Mouse (Mus musculus) heart, adult 10 weeks (tissue): ENCODE data around the gene Hsd3b4. TPM values are rescaled to one million over a fixed set of nuclear protein-coding genes. Genes with fewer than 3 reads are reported as not detected.

Experiments
- polyA plus RNA-seq: library from polyadenylated mRNA; stranded (reverse); fragments of 350-450 nt; fragmentation: Illumina TruSeq; extraction: RNeasy Lipid Tissue Mini Kit (QIAGEN cat#74804); gene quantifications from one replicate; pipeline ENCODE4 v1.2.3, GENCODE M21; 2014; ENCODE audit warnings: low read depth, low replicate concordance

The Hsd3b4 gene
- not detected for polyA plus RNA-seq

DNA sequence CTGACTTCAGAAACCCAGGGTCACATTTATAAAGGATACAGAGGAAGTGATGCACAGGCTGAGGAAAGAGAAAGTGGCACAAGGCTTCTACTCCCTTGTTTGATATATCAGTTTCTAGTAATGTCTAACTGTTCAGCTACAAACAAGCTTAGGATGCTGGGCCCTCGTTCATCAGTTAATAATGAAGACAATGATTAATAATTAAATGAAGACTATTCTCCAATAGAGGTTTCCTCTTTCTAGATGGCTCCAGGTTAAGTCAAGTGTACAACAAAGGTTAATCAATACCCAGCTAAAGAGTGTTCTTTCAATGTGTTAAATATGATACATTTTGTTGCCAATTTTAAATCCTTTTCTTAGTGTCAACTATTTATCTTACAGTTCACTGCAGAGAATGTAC lies at the start of gene Hsd3b4:
Gene Hsd3b4 (minus strand): TSS at position 101 of the 400 bp plus-strand sequence.

DNA sequence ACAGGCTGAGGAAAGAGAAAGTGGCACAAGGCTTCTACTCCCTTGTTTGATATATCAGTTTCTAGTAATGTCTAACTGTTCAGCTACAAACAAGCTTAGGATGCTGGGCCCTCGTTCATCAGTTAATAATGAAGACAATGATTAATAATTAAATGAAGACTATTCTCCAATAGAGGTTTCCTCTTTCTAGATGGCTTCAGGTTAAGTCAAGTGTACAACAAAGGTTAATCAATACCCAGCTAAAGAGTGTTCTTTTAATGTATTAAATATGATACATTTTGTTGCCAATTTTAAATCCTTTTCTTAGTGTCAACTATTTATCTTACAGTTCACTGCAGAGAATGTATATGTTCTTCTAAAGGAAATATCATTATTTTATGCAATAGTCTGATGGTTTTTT lies 53.3 kb downstream of the Hsd3b4 start, which contains the start of gene Gm4450:
Gene Gm4450 (minus strand): TSS at position 101 of the 400 bp plus-strand sequence.

Other genes starting within 250 kb of the Hsd3b4 start
- gene Hmgcs2, start 230.1 kb downstream of the Hsd3b4 start, polyA plus RNA-seq: 15.2 TPM
- gene Phgdh, start 170.5 kb downstream of the Hsd3b4 start, polyA plus RNA-seq: 2.9 TPM
- gene Zfp697, start 128.1 kb downstream of the Hsd3b4 start, polyA plus RNA-seq: 10.0 TPM
- not detected for gene Gm4450, start 53.4 kb downstream of the Hsd3b4 start, polyA plus RNA-seq
- not detected for gene Gm10681, start 78.3 kb upstream of the Hsd3b4 start, polyA plus RNA-seq
- gene Hsd3b5, start 119.7 kb upstream of the Hsd3b4 start, polyA plus RNA-seq: not detected
- gene Hsd3b2, start 214.0 kb upstream of the Hsd3b4 start, polyA plus RNA-seq: not detected